Mouse (Mus musculus): ENCODE data around the gene Nrp2. TPM values are rescaled to one million over a fixed set of nuclear protein-coding genes. Genes with fewer than 3 reads are reported as not detected.

The Nrp2 gene
- polyA plus RNA-seq, 1 experiment from 2014 or later, result 39.9 TPM

DNA sequence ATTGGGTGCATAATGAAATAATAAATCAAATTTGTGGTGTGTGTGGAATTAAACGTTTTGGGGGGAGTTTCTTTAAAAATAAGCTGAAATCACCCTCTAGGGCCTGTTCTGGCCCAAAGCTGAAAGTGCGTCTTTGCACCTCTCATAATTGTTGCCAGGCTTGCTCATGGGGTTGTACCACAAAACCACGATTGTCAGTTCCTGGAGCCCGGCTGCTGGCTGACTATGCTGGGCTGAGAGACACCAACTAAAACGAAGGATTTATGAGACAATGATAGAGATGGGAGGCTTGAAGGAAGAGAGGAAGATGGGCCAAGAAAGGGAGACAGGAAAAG is 15.1 kb downstream of the Nrp2 start:
- H3K9ac ChIP-seq (replicated peaks; ENCODE audit: low read depth, low read length), result no peak overlapping the region
- whole genome bisulfite sequencing, result 60% methylated on average over 5 of the region's 5 CpGs
- H3K4me2 ChIP-seq (replicated peaks; ENCODE audit: low read depth, low read length), result no peak overlapping the region
- no peaks in the 10 kb centered on the region for H3K9me3 ChIP-seq (ENCODE audit: control insufficient read depth, low read depth, low read length)
- no peak overlapping the region for H3K4me3 ChIP-seq (ENCODE audit: low read depth, low read length)
- H3K4me1 ChIP-seq (ENCODE audit: control insufficient read depth, insufficient read depth, low read length), result peaks cover 14% of the 10 kb centered on the region; the same call in 1 of the 2 replicates
- no peaks in the 10 kb centered on the region for H3K27me3 ChIP-seq (ENCODE audit: control insufficient read depth, insufficient read depth, low read length)
- peaks cover 5% of the 10 kb centered on the region for H3K36me3 ChIP-seq (ENCODE audit: control insufficient read depth, insufficient read depth, low read length)
- H3K27ac ChIP-seq (ENCODE audit: low read length), result no peak overlapping the region
- ATAC-seq (ENCODE audit: insufficient number of reproducible peaks, insufficient read depth, low FRiP score, low read depth), result no peak

DNA sequence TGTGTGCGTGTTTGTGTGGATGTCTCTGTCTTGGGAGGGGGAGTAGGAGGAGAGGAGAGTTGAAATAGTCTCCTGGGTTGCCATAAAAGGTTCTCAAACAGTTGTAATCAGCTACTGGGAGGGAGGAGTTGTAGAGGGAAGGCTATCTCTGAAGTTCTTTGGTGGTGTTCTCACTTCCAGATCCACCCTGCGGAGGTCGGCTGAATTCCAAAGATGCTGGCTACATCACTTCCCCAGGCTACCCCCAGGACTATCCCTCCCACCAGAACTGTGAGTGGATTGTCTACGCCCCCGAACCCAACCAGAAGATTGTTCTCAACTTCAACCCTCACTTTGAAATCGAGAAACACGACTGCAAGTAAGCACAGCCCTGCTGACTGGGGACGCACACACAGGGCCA is 15.7 kb downstream of the Nrp2 start:
- 71% methylated on average over 8 of the region's 8 CpGs for WGBS
- no peak overlapping the region for H3K4me3 ChIP-seq (ENCODE audit: low read depth, low read length)
- no peaks in the 10 kb centered on the region for H3K9me3 ChIP-seq (ENCODE audit: control insufficient read depth, low read depth, low read length)
- 0 out of 2 replicates have a peak, but pooled peaks cover 13% of the 10 kb centered on the region for H3K4me1 ChIP-seq (ENCODE audit: control insufficient read depth, insufficient read depth, low read length)
- H3K9ac ChIP-seq (replicated peaks; ENCODE audit: low read depth, low read length), result no peak overlapping the region
- no peak overlapping the region for H3K27ac ChIP-seq (ENCODE audit: low read length)
- H3K36me3 ChIP-seq (ENCODE audit: control insufficient read depth, insufficient read depth, low read length), result peaks cover 5% of the 10 kb centered on the region
- no peak overlapping the region for H3K4me2 ChIP-seq (replicated peaks; ENCODE audit: low read depth, low read length)
- no peaks in the 10 kb centered on the region for H3K27me3 ChIP-seq (ENCODE audit: control insufficient read depth, insufficient read depth, low read length)
- ATAC-seq (ENCODE audit: insufficient number of reproducible peaks, insufficient read depth, low FRiP score, low read depth), result no peak

DNA sequence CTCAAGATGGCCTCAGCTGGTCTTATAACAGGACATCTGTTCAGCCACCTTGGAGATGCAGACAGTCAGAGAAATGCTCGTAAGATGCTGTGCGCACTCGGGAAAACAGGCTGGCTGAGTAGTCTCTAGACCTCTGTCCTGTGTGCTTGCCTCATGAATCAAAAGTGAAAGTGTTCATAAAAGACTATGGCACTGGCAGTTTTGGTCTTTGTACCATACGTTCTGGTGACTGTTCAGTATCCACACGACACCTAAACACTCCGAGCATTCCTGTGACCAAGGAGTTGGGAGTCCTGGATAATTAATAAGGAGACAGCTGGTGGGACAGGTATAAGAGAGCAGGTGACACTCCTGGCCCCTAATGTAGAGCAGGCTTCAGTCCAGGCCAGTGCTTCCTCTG is 16.7 kb downstream of the Nrp2 start:
- peaks cover 5% of the 10 kb centered on the region for H3K36me3 ChIP-seq (ENCODE audit: control insufficient read depth, insufficient read depth, low read length)
- H3K4me2 ChIP-seq (replicated peaks; ENCODE audit: low read depth, low read length), result no peak overlapping the region
- ATAC-seq (ENCODE audit: insufficient number of reproducible peaks, insufficient read depth, low FRiP score, low read depth), result no peak
- WGBS, result 80% methylated on average over 6 of the region's 6 CpGs
- H3K4me3 ChIP-seq (ENCODE audit: low read depth, low read length), result no peak overlapping the region
- no peak overlapping the region for H3K9ac ChIP-seq (replicated peaks; ENCODE audit: low read depth, low read length)
- no peak overlapping the region for H3K27ac ChIP-seq (ENCODE audit: low read length)
- H3K27me3 ChIP-seq (ENCODE audit: control insufficient read depth, insufficient read depth, low read length), result no peaks in the 10 kb centered on the region
- H3K9me3 ChIP-seq (ENCODE audit: control insufficient read depth, low read depth, low read length), result no peaks in the 10 kb centered on the region
- H3K4me1 ChIP-seq (ENCODE audit: control insufficient read depth, insufficient read depth, low read length), result 0 out of 2 replicates have a peak, but pooled peaks cover 13% of the 10 kb centered on the region

DNA sequence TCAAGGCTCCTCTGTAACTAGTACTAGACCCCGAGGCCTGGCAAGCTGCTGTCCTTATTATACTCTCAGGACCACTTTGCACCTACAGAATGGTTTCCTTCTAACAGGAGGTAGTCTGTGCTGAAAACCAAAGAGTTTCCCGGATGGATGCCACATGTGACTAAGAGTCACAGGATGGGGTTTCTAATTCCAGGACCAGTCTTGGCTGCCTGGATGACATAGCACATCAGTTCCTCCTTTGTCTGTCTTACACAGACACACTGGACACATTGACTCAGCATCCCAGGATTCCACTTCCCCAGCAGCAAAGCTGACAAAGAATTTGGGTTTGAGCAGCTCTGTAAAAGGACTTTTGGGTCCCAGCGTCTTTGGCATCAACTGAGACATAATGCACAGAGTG is 17.1 kb downstream of the Nrp2 start:
- ATAC-seq (ENCODE audit: insufficient number of reproducible peaks, insufficient read depth, low FRiP score, low read depth), result no peak
- no peak overlapping the region for H3K4me3 ChIP-seq (ENCODE audit: low read depth, low read length)
- H3K36me3 ChIP-seq (ENCODE audit: control insufficient read depth, insufficient read depth, low read length), result peaks cover 5% of the 10 kb centered on the region
- 78% methylated on average over 3 of the region's 3 CpGs for WGBS
- 0 out of 2 replicates have a peak, but pooled peaks cover 13% of the 10 kb centered on the region for H3K4me1 ChIP-seq (ENCODE audit: control insufficient read depth, insufficient read depth, low read length)
- H3K27me3 ChIP-seq (ENCODE audit: control insufficient read depth, insufficient read depth, low read length), result no peaks in the 10 kb centered on the region
- H3K9ac ChIP-seq (replicated peaks; ENCODE audit: low read depth, low read length), result no peak overlapping the region
- no peak overlapping the region for H3K27ac ChIP-seq (ENCODE audit: low read length)
- no peaks in the 10 kb centered on the region for H3K9me3 ChIP-seq (ENCODE audit: control insufficient read depth, low read depth, low read length)
- no peak overlapping the region for H3K4me2 ChIP-seq (replicated peaks; ENCODE audit: low read depth, low read length)

DNA sequence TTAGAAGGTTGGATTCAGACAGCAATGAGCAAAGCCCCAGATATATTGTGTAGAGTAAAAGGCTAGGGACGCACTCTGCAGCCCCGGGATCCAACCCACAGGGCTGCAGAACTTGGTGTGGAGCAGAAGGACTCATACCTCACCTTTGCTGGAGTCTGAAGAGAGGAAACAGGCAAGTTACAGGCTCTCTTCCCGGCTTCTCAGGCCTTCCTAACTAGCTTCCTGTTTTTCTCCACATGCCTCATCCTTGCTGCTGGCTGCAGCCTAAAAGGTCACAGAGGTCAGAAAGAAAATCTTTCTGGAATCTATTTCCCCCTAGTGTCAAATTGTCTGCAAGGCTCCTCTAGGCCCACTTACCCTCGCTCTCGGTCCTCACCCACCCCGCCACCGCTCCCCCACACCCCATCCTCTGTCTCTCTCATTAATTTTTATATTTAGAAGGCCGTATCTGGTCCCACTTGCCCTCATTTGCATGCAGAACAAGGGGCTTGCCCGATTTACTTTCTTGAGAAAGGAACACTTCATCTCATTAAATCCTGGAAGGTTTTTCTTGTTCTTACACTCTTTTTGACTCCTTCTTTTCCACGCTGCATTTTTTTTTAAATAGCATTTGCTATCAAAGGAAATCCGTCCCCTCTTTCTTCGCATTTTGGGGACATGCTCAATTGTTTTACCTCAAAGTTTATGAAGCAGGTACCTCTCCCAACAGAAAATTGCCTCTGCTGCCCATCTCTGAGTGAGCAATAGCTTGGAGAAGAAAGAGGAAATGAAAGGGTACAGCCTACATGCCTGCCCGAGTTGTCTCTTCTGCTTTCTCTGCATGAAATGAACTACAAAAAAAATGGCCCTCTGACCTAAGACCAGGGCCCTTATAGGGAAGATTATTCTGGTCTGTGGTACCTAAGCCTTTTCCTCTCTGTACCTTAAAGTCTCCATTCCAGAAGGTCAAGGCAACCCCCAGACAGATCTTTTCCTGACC is 17.9 kb downstream of the Nrp2 start:
- WGBS, result 69% methylated on average over 13 of the region's 13 CpGs
- Histone ChIP-seq H3K27me3 (ENCODE audit: control insufficient read depth, insufficient read depth, low read length) (no peaks in the 10 kb centered on the region), H3K4me2 (replicated peaks; ENCODE audit: low read depth, low read length) (no peak overlapping the region), H3K9ac (replicated peaks; ENCODE audit: low read depth, low read length) (no peak overlapping the region), H3K4me3 (ENCODE audit: low read depth, low read length) (no peak overlapping the region), H3K9me3 (ENCODE audit: control insufficient read depth, low read depth, low read length) (no peaks in the 10 kb centered on the region), H3K36me3 (ENCODE audit: control insufficient read depth, insufficient read depth, low read length) (peaks cover 5% of the 10 kb centered on the region), H3K27ac (ENCODE audit: low read length) (no peak overlapping the region), H3K4me1 (ENCODE audit: control insufficient read depth, insufficient read depth, low read length) (0 out of 2 replicates have a peak, but pooled peaks cover 9% of the 10 kb centered on the region)
- ATAC-seq (ENCODE audit: insufficient number of reproducible peaks, insufficient read depth, low FRiP score, low read depth), result no peak

DNA sequence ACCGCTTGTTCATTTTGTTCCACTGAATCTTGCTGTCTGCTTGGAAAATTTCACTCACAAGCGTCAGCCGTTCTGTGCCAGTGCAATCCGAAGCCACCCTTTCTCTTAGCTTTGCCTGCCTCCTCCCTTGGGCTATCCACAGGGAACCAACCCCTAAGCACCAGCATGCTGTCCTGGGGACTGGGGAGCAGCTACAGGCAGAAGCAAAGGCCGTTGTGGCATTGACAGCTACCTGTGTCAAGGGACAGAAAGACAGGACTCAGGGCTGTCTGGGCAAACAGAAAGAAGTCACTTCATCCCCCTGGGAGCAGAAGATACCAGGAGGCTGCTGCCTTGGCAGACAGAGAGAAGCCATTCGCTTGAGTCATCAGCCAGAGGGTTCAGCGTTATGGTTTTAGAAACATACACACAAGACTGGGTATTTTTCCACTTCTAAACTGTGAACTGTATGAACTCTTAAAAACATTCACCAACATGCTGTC is 18.7 kb downstream of the Nrp2 start:
- Histone ChIP-seq H3K4me1 (ENCODE audit: control insufficient read depth, insufficient read depth, low read length) (0 out of 2 replicates have a peak, but pooled peaks cover 4% of the 10 kb centered on the region), H3K4me3 (ENCODE audit: low read depth, low read length) (no peak overlapping the region), H3K9ac (replicated peaks; ENCODE audit: low read depth, low read length) (no peak overlapping the region), H3K9me3 (ENCODE audit: control insufficient read depth, low read depth, low read length) (no peaks in the 10 kb centered on the region), H3K4me2 (replicated peaks; ENCODE audit: low read depth, low read length) (no peak overlapping the region), H3K27me3 (ENCODE audit: control insufficient read depth, insufficient read depth, low read length) (no peaks in the 10 kb centered on the region), H3K36me3 (ENCODE audit: control insufficient read depth, insufficient read depth, low read length) (peaks cover 5% of the 10 kb centered on the region), H3K27ac (ENCODE audit: low read length) (no peak overlapping the region)
- 79% methylated on average over 7 of the region's 7 CpGs for WGBS
- no peak for ATAC-seq (ENCODE audit: insufficient number of reproducible peaks, insufficient read depth, low FRiP score, low read depth)

DNA sequence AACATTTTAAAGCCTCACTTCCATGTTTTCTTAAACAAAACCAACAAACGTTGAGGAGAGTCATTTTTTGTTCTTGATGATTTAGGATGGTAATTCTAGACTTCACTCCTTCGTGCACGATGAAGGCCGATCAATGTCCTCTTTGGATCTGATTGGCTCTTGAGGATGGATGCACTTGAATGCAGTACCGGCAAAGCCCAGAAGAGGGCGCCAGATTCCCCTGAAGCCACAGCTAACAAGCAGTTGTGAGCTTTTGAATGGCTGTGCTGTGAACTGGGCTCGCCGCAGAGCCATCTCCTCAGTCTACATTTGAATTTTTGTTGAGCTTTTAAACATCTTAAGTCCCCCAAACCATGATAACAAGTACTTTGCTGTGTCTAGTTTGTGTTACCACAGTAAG is 19.4 kb downstream of the Nrp2 start:
- H3K9ac ChIP-seq (replicated peaks; ENCODE audit: low read depth, low read length), result no peak overlapping the region
- no peak overlapping the region for H3K27ac ChIP-seq (ENCODE audit: low read length)
- no peaks in the 10 kb centered on the region for H3K9me3 ChIP-seq (ENCODE audit: control insufficient read depth, low read depth, low read length)
- H3K4me1 ChIP-seq (ENCODE audit: control insufficient read depth, insufficient read depth, low read length), result 0 out of 2 replicates have a peak, but pooled peaks cover 4% of the 10 kb centered on the region
- ATAC-seq (ENCODE audit: insufficient number of reproducible peaks, insufficient read depth, low FRiP score, low read depth), result no peak
- H3K4me2 ChIP-seq (replicated peaks; ENCODE audit: low read depth, low read length), result no peak overlapping the region
- H3K4me3 ChIP-seq (ENCODE audit: low read depth, low read length), result no peak overlapping the region
- 72% methylated on average over 8 of the region's 8 CpGs for WGBS
- no peaks in the 10 kb centered on the region for H3K27me3 ChIP-seq (ENCODE audit: control insufficient read depth, insufficient read depth, low read length)
- peaks cover 5% of the 10 kb centered on the region for H3K36me3 ChIP-seq (ENCODE audit: control insufficient read depth, insufficient read depth, low read length)

DNA sequence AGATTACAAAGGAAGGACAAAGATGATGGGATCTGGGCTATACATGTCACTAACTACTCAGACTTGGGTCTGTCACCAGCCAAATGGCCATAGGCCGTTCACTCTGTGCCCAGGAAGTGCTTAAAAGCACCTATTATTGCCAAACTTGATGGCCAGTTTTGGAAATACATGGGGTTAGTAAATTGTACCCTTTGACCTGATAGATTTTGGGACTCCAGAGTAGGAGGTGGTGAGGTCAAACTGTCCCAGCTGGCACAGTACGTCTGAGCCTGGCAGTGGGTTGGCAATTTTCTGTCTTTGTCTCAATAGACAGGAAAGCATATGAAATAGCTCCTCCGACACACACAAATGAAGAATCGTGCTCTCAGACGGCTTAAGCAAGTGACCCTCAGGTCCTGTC is 20.8 kb downstream of the Nrp2 start:
- Histone ChIP-seq H3K4me1 (ENCODE audit: control insufficient read depth, insufficient read depth, low read length) (peaks cover 4% of the 10 kb centered on the region; the same call in 1 of the 2 replicates), H3K4me2 (replicated peaks; ENCODE audit: low read depth, low read length) (no peak overlapping the region), H3K9ac (replicated peaks; ENCODE audit: low read depth, low read length) (no peak overlapping the region), H3K27ac (ENCODE audit: low read length) (no peak overlapping the region; the same call in 1 of the 2 replicates), H3K9me3 (ENCODE audit: control insufficient read depth, low read depth, low read length) (no peaks in the 10 kb centered on the region), H3K4me3 (ENCODE audit: low read depth, low read length) (no peak overlapping the region), H3K36me3 (ENCODE audit: control insufficient read depth, insufficient read depth, low read length) (peaks cover 5% of the 10 kb centered on the region), H3K27me3 (ENCODE audit: control insufficient read depth, insufficient read depth, low read length) (no peaks in the 10 kb centered on the region)
- no peak for ATAC-seq (ENCODE audit: insufficient number of reproducible peaks, insufficient read depth, low FRiP score, low read depth)
- WGBS, result 74% methylated on average over 5 of the region's 5 CpGs
